Mouse (Mus musculus) lung, postnatal 0 days (tissue): ENCODE results near the gene Dnhd1.

Source experiments
- CTCF ChIP-seq: IDR thresholded peaks from 2 replicates; pipeline ENCODE4 v1.5.1; 2016; ENCODE audit warnings: antibody characterized with exemption, mild to moderate bottlenecking
- EP300 ChIP-seq: IDR thresholded peaks from 2 replicates; pipeline ENCODE4 v1.6.1; 2016; ENCODE audit warnings: antibody characterized with exemption, mild to moderate bottlenecking, control low read depth

- TF ChIP-seq CTCF: no peak
- TF ChIP-seq EP300: no peak
These were observed 18.1 kb upstream of the Dnhd1 start for GRCm38 (mm10) chr7:105632551-105632972.
